Mouse (Mus musculus) gastrocnemius, postnatal 4 days (tissue): ENCODE measurements around the gene Fam184a. TPM values are rescaled to one million over a fixed set of nuclear protein-coding genes. Genes with fewer than 3 reads are reported as not detected.

Source experiments
- DNase-seq, 2 experiments: peaks; one replicate each; pipeline ENCODE4 v3.0.0; 2021 to 2022; ENCODE audit warnings: low spot score in 2 of 2, mixed read lengths in 2 of 2
- total RNA-seq, 2 experiments: library from RNA; stranded (reverse); gene quantifications; 2 replicates each; pipeline ENCODE4 v1.2.3; 2021

The Fam184a gene
- total RNA-seq, 2 experiments from 2014 or later = 2.4 to 2.7 TPM

DNA sequence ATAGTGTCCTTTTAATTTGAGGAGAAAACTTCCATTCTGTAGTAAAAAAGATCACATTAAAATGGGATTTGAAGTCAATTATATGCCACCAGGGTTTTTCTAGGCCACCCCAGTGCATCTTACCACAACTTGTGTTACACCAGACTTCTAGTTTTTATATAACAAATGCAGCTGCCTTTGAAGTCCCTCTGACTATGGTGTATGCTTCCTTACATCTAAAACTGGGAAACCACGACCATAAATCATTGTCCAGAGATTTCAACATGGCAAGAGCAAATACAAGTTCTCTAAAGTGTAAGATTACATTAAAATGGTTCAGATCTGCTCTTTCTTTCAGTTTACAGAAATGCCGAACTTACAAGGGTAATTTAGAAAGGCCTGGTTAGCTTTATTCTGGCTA lies 142.6 kb downstream of the Fam184a start:
- no peak for DNase-seq

GRCm38 (mm10) chr10:53605328-53605727 lies 145.6 kb downstream of the Fam184a start:
- no peak for DNase-seq

GRCm38 (mm10) chr10:53598821-53599220 lies 152.1 kb downstream of the Fam184a start:
- DNase-seq = no peak

GRCm38 (mm10) chr10:53597121-53597881 lies 153.6 kb downstream of the Fam184a start:
- DNase-seq = peak; percentile 39 to 63

DNA sequence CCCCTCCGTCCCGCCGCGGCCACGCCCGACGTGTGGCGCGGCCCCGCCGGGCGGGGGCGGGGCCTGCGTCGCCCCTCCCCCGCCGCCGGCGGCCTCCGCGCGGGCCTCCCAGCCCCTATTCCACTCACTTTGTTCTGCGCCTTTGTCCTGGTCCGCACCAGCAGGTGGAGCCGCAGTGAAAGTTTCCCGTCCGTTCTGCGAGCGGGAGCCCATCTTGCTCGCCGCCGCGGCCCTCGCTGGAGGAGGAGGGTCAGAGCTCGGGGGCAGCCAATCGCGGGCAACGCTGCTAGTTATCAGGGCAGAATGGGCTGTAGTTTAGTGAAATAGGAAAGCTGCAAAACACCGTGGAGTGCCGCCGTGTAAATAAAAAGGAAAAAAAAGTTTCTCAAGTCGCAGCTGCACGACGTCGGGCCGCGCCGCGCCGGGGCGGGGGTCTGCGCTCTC lies 154.2 kb downstream of the Fam184a start, which contains the start of gene Asf1a:
Gene Asf1a, plus strand, starts transcription at position 81 of the 444 bp plus-strand sequence.
- peak; percentile 92 to 96 for DNase-seq

DNA sequence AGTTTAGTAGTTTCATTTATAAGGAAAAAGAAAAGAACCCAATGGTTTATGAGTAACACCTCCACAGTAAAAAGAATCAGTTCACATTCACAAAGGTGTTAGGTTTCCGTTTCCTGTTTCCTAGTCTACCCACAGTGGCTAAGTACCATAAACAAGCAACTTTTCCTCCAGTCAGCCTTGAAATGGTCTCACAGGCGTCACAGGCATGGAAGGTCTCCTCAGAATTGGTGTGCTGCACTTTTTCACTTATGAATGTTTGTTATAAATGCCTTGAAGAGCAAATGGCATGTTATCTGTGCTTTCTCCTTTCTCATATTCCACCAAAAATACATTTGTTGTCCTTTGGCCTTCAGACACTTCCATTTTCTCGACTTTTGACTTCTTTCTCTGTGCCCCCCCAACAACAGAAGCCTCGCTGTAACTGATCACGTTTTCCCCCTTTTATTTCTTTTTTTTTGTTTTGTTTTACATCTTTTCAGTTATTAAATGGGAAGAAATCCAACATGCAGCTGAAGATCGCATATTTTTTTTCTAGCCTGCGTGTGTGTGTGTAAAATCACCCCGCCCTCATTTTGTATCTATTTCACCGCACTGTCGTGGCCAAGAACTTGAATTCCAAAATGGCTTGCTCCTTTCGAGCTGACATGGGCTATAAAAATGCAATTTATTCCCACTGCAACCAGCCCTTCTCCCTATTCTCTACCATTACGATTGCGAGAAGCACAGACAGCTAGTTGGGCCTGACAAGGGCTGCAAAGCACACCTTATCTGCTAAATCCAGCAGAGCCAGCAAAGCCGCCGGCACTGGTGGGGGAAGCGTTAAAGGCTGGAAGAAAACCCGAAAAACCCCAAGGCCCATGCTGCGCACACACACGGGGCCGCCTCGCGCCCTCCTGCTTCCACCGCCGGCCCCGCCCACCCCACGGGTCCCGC lies 154.9 kb downstream of the Fam184a start:
- no peak for DNase-seq

GRCm38 (mm10) chr10:53585777-53586176 lies 165.1 kb downstream of the Fam184a start:
- DNase-seq = no peak

Other genes starting within 250 kb of the Fam184a start
- 10 to 100 TPM; 35.0 to 35.9 TPM for gene Asf1a, start 154.4 kb downstream of the Fam184a start, total RNA-seq
- gene Mcm9, start 120.7 kb downstream of the Fam184a start, total RNA-seq = 1 to 10 TPM; 7.9 to 9.3 TPM